Mouse (Mus musculus) cerebellum, postnatal 36 days (tissue): ENCODE results near the gene Cyp1a2.

Experiments
- DNase-seq, 2 experiments: peaks; one replicate each; pipeline ENCODE4 v3.0.0; 2021 to 2022; ENCODE audit warnings: mixed read lengths in 2 of 2

Gene Cyp1a2

DNA sequence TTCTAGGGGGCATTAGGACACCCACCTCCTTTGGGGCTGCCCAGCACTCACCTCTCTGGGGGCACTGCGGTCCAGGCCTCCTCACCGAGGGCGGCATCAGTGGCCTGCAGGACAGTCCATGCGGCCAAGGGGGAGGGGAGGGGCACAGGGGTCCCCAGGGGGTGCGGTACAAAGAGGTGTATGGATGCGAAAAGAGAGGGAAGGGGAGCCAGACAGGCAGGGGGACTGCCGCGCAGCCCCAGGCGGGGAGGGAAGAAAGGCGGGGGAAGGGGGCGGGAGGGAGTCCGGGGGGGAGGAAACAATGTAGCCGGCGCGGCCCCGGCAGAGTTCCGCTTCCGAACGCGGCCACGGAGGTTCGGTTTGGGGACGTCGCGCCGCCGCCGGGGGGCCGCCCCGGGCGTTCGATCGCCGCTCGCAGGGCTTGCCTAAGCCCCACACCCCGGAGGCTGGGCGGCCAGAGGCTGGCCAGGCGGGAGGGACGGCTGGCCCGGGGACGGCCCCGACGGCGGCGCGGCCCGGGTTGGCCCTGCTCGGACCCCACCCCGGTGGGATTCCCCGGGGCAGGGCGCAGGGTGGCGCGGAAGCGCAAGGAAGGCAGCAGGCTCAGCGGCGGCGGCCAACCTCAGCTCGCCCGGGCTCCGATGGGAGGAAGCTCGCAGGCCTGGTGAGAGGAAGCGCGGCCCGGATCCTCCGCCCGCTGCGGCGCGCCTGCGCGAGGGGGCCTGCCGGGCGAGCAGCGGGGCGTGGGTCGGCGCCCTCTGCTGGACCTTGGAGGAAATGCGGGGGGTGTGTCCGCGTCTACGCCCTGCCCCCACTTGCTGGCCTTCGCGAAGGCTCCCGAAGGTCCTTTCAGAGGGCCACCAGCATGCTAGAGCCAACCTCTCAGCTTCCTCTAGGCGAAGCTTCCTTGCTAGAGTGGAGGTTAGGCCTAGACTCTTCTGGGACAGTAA, 38.3 kb downstream of the Cyp1a2 start:
- DNase-seq, result peak; percentile 89 to 93

DNA sequence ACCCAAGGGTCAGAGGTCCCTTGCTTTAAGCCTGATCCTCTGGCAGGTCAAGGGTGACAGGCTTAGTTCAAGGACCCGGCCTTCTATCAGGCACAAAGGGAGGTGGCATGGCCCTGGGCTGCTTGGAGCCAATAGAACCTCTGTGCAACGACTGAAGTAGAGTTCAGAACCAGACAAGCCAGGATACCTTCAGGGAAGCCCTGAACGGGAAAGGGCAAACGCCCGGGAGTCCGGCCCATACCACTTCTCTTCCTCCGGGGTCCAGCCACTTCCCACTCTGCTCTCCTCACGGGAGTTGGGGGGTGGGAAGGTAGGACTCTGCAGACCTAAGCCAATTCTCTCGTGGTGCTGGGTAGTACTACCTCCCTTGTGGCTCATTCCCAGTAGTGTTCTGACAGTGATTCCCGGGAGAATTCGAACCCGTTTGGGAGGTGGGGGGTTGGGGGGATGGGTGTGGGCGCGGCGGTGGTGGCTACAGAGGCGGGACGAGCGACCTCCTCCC, 39.0 kb downstream of the Cyp1a2 start:
- DNase-seq, result no peak

DNA sequence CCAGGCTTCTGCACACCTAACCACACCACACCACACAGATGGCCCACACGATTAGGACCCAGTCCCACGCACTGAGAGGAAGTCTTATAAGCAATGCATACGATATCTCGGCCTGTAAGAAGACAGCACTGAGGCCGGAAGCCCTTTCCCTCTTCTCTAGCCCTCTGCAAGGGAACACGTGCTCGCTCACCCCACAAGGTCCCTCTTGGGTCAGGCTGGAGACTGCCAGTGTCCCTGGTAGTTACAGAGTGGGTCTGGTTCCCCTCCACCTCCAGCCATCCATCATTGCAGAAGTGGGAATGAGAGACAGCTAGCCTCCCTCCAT, 39.7 kb downstream of the Cyp1a2 start:
- DNase-seq, result no peak

DNA sequence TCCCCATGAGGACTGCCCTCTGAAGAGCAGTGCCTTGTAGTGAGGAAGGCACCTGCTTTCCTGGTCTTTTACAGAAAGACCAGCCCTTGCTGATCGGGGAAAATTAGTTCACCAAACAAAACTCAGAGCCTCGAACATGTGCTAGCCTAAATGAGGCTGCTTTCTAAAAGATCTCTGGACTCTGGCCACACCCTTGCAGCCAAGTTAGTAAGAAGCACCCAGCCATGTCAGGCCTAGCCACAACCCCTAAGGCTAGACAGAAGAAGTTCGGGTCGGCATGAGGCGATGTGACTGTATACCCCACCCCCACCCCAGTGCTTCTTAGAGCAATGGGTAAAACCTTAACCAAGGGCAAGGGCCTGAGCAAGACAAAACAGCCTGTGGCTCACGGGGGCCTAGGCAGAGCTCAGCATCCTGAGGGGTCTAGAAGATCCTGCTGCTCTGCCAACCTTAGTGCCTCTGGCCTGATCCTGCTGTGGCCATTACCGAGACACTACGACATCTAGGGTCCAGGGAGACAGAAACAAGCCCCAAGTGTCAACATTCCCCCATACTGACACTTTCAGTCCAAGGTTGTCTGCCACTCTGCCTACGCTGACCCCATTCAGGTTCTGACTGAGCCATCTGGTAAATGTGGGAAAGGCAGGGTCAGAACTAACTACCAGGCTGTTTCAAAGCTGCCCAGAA, 40.2 kb downstream of the Cyp1a2 start:
- no peak for DNase-seq

DNA sequence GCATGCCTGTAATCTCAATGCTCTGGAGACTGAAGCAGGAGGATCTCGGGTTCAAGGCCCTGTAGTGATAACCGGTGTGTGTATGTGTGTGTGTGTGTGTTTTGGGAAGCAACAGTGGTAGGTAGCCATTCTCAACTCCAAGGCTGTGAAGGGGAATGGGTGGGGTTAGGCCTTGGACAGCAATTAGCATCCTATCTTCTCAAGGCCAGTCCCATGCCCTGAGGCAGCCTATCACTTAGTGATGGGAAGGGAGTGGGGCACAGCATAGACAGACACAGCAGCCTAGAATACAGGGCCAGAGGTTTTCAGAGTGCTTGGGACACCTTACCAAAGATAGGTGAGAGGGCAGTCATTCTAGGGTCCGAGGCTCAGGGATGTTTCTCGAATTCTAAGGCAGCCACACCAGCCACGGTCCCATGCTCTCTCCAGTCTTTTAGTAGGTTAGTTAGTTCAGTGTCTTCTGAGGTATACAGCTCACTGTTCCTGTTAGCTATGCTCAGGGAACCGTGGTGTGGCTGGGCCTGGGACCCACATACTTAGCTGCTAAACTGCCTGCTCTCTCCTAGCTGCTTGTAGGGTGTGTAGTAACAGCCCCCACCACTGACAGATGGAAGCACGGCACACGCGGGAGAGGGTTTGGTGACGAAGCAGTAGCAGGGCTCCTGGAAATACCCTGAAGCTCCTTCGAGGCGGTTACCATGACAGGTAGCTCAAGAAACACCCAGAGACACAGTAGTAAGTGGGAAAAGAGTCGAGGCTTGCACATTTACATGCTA, 41.5 kb downstream of the Cyp1a2 start:
- DNase-seq, result no peak

DNA sequence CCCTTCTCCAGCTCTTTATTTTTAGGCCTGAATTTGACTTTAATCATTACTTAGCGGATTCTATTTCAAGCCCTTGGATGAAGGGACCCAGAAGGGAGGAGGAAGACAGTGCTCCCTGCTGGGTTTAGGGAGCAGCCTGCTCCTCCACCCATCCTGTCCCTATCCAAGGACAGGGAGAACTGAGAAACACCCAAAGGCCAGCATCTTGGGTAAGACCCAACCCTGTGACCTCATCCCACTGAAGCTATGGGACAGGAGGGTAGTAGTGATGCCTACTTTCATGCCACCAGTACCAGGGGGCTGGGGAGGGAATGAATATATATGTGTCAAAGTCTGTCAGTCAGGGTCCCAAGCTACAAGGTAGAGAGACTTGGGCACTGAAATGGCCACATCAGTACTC, 42.5 kb downstream of the Cyp1a2 start:
- no peak for DNase-seq

DNA sequence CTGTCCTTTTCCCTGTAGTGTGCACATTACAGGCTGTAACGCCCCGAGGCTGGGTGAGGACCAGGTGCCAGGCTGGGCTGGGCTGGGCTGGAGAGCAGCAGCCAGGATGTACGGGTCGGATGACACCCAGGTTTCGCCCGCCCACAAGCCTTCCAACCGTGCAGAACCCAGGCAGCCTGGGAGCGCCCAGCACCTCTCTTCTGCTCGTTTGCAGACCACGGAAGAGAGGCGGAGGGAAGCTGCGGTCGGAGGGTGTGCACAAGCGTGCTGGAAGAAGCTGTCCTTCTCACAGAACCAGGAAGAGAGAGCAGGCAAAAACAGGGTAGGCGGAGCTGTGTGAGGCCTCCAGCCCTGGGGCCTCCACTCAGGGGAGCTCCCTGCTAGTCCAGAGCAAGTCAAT, 43.1 kb downstream of the Cyp1a2 start:
- no peak for DNase-seq

DNA sequence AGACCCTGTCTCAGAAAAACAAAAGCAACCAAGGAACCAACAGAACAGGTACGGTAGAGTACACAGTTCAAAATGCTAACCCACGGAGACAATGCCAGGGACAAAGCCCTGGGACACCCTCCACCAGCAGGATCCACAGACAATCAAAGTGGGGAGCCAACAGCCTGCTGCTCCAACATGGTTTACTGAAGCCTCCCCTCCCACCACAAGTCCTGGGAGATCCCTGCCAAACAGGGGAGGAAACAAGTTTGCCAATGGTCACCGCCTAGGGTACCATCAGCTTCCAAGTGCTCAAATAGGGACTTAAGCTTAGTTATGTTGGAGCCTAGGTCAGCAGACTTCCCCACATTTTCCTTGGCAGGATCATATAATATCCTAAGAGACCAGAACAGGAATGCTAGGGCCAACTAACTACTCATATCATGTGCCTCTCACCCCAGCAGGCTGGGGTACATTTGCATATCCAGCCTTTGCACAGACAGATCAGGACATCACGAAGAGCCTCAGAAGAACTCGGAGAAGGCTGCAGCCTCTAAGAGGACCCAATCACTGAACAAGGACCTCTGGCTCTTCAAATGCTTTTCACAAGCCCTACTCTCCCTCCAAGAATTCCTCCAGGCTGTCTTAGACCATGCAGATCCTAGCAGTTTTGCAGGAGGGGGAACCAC, 43.7 kb downstream of the Cyp1a2 start:
- no peak for DNase-seq

DNA sequence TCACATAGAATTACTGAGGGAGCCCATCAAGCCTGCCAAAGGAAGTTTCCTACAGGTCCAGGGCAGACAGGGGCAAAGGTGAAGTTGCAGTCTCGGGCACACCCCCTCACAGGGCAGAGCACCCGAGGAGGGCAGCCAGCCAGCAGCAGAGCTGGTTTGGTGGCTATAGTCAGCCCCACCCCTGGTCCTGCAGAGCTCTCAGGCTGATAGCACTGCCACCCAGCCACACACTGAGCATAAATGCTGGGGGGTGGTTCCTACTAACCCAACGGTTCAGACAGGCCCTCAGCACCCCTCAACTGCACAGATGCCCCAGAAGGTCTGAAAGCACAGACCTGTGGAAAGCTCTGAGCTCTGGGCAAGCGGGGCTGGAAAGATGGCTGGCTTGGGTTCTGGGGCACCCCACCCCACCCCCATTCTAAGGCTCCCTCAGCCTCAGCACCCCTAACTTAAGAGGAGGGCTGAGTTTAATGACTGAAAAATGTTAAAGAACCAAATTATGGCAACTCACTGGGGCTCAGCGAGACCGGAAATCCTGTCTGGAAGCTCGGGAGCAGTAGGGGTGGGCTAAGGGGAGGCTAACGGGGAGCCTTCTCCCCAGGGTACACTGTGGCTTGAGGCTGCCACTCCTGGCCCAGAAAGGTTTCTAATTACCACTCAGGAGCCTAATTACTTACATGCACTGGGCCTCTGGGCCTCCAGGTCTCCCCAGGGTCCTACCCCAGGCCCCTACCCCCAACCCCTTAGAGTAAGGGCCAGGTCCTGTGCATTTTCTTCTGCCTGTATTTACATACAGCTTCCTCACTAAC, 44.6 kb downstream of the Cyp1a2 start:
- no peak for DNase-seq

DNA sequence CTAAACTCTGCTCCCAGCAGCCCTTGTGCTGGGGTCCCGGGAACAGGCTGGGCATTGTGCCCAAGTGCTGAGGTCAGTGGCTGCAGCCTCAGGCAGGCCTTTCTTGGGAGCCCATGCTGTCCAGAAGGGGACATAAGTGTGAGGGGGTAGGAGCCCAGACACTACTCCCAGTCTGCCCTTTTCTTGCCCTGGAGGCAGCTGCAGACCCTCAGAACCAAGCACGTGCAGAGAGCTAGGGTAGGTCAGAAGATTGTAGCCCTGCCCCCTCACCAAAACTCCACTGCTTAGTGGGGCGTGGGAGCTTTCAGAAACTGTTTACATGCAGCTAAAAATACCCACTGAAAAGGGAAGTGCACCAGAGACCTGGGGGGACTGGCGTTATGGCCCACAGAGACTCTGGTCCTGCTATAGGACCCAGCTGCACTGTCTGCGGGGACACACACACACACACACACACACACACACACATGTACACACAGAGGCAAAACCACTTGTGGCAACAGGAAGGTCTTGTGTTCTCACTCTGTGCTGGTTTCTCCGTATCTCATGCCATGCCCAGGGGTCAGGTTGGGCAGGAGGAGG, 45.7 kb downstream of the Cyp1a2 start:
- no peak for DNase-seq

DNA sequence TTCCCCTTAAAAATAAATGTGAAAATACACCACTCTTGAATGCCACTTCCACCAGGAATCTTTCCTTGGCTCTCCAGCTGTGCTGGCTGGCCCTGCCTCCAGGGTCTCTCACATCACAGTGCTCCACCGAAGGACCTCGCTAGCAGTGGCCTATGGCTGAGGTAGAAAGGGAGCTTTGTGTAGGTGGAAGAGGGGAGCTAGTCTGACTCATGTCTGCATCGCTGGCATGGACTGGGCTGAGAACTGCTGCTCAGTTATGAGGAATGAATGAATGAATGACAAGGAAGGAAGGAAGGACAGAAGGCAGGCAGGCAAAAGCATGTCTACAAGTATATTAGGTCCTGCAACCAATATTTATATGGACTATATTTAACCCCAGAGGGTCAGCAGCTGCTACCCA, 46.2 kb downstream of the Cyp1a2 start:
- DNase-seq, result no peak

DNA sequence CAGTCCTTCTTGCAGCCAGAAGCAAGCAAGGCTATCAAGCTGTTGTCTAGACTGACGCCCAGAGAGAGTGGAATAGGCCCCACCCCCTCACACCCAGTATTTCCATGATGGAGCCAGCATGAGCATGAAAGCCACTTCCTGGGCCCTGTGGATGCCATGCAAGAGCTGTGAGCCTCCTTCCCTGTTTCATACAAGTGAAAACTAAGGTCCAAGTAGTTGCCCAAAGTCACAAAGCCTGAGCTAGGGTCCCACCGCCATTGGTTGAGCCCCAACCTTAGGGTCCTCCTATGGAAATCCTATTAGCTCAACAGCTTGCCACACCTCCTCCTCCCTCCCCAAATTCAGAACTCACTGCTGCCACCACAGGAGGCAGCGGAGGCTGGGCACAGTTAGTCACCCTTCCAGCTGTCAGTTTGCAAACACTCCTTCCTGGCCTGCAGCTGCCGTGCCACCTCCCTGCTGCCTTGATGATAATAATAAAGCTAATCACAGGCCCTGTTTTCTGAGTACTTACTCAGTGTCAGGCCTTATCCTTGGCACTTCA, 50.0 kb downstream of the Cyp1a2 start:
- DNase-seq, result no peak

DNA sequence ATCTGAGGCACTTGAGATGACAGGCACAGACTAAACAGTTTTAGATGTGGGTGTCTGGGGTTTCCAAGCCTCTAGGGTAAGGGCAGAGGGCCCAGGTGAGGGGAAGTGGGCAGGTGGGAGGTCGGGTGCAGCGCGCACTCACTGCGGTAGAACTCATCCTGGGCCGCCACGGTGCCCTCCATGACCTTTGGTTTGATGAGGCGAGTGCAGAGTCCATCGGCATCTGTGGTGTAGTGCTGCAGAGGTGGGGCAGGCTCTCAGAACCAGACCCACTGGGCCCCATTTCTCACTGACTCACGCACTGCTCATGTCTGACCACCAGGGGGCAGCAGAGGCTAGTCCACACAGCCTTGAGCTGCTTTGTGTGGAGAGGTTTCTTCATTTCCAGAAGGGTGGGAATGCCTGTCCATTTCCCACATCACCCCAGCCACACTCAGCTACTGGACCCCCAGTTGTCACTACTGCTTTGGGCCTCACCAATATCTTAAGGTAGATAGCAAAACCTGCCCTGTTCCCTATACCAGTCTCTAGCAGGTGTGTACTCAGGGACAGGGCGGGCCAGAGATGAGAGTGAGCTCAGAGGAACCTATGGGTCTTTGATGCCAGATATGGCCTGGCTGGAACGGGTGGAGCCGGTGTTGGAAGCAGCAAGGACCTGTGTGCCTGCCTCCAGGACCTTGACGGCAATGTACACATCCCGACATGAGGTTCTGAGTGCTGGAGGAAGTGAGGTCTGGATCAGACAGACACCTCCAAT, 54.2 kb downstream of the Cyp1a2 start:
- DNase-seq, result peak; percentile 81

DNA sequence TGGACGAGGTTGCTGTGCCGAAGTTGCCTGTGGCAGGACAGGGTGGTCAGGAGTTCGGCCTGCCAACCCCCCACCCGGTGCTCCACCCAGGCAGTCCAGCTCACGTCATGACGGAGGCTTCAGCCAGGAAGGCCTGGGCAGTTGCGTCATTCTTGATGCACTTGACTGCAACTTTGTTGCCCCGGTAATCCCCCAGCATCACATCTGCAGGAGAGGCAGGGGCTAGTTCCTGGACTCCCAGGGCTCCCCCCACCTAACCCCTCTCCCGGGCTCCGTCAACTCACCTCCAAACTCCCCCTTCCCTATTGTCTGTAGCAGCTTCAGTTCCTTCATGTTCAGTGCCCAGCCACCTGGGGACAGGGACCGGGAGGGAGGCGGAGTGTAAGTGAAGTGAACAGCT, 54.8 kb downstream of the Cyp1a2 start:
- DNase-seq, result no peak

DNA sequence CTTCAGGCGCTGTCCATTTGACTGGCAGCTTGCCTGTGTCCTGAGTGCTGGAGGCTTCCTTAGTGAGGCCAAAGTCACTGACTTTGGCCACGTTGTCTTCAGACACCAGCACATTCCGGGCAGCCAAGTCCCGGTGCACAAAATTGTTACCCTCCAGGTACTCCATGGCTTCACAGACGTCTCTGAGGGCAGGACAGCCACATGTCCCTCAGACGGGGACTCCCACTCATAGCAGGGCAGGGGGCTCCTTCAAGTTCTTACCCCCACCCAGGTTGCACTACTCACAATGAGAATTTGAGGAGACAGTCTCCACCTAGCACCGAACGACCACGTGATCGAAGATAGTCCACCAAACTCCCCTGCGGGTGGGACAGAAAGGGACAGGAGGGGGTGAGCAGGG, 55.6 kb downstream of the Cyp1a2 start:
- no peak for DNase-seq

DNA sequence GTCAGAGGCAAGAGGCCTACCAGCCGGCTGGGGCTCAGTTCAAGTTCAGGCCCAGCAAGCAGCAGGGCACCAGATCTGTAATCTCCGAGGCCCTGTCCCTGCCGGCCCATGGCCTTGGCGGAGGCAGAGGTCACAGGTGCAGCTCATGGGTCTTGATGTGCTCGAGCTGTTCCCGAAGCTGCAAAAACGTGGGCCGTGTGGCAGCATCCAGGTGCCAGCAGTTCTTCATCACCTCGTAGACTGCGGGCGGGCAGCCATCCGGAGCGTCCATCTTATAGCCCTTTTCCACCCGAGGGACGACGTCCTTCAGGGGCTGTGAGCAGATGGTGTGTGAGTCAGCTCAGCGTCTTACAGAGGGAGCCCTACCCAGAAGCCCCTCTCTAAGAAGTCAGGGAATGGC, 56.3 kb downstream of the Cyp1a2 start:
- DNase-seq, result no peak
